Comparison of ENCODE assay signal across 21 mouse cellular contexts in the genomic region with DNA sequence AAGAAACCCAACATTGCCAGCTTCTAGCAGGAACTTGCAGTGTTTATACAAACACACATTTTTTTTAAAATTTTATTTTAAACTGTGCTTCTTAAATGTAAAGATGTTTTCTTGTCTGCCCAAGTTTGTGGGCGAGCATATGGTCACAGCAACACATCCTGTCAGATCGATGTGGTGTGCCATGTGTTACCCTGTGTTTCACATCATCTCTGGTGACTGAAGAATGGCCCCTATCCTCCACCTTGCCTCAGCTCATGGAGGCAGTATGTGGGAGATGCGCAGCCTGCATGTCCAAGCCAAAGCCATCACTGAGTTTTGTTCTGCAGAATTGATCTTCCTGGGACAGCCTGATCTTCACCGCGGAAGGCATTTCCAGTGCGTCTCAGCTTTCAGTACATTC.
A peak's percentile ranks its signal among the peaks of the same experiment; 100 is the strongest.
DNase-seq lines count a peak whose midpoint lies in the region; ATAC-seq and TF ChIP-seq lines count a peak whose summit lies in the region.
"Had no signal": no experiment of that assay in that cellular context is flagged by ENCODE, and none has a peak within 500 bp of the region (broad histone marks: within the 10 kb centered on the region; RNA-seq: fewer than 3 reads in every experiment).

No protein-coding gene starts in this region.

- H3K4me3 ChIP-seq in midbrain, embryonic 11.5 days (ENCODE audit: low read depth, low read length), result no peak overlapping the region
- no peak overlapping the region for H3K4me3 ChIP-seq in midbrain, embryonic 16.5 days (ENCODE audit: low read depth, low read length)
- H3K4me3 ChIP-seq in midbrain, postnatal 0 days (ENCODE audit: low read depth, low read length), result no peak overlapping the region
- H3K4me3 ChIP-seq: heart, embryonic 12.5 days; neural tube, embryonic 12.5 days had no signal

- peak; percentile 64 for DNase-seq in heart, adult 11 months
- no peak for DNase-seq in heart, postnatal 4 days
- DNase-seq in midbrain, embryonic 11.5 days (ENCODE audit: low spot score, missing footprints), result peak; percentile 81
- peak; percentile 39 for DNase-seq in brain, embryonic 14.5 days (ENCODE audit: low read depth)
- no peak for DNase-seq in midbrain, postnatal 0 days (ENCODE audit: low spot score)
- DNase-seq in testis, postnatal 14 days (ENCODE audit: low spot score), result no peak
- DNase-seq: cerebellum, adult 9-11 months; embryo, embryonic 11 days; gastrocnemius, postnatal 36 days; kidney, adult 11 months; kidney, postnatal 10 days; liver; liver, postnatal 0 days; lung, postnatal 14 days; thymus, adult 2 months had no signal

- H3K4me1 ChIP-seq in midbrain, embryonic 11.5 days (ENCODE audit: control insufficient read depth, insufficient read depth, low read length), result peaks cover 13% of the 10 kb centered on the region; the same call in 1 of the 2 replicates
- no peaks in the 10 kb centered on the region for H3K4me1 ChIP-seq in midbrain, embryonic 16.5 days (ENCODE audit: control insufficient read depth, insufficient read depth, low read length)
- 0 out of 2 replicates have a peak, but pooled peaks cover 3% of the 10 kb centered on the region for H3K4me1 ChIP-seq in midbrain, postnatal 0 days (ENCODE audit: insufficient read depth, low read length)
- H3K4me1 ChIP-seq: heart, embryonic 12.5 days; neural tube, embryonic 12.5 days had no signal

- 66% methylated on average over 6 of the region's 6 CpGs for WGBS in midbrain, embryonic 11.5 days
- WGBS in midbrain, embryonic 16.5 days, result 54% methylated on average over 6 of the region's 6 CpGs
- WGBS in midbrain, postnatal 0 days, result 48% methylated on average over 6 of the region's 6 CpGs

- TF ChIP-seq POLR2A in brain, embryonic 14.5 days (IDR thresholded peaks at IDR 0.05; ENCODE audit: borderline replicate concordance, extremely low read depth, insufficient read depth, insufficient read length, poor library complexity, severe bottlenecking), result no peak

- ATAC-seq in midbrain, embryonic 11.5 days (ENCODE audit: low FRiP score), result no peak
- ATAC-seq in midbrain, embryonic 16.5 days, result no peak
- ATAC-seq in midbrain, postnatal 0 days (ENCODE audit: low FRiP score), result no peak
- ATAC-seq: CD4-positive, CD25-positive, alpha-beta regulatory T cell, adult 4 months; hindbrain, postnatal 0 days; liver, postnatal 0 days had no signal

- H3K27me3 ChIP-seq in midbrain, embryonic 11.5 days (ENCODE audit: control insufficient read depth, insufficient read depth, low read length), result no peaks in the 10 kb centered on the region
- no peaks in the 10 kb centered on the region for H3K27me3 ChIP-seq in midbrain, embryonic 16.5 days (ENCODE audit: control insufficient read depth, insufficient read depth, low read depth, low read length)
- no peaks in the 10 kb centered on the region for H3K27me3 ChIP-seq in midbrain, postnatal 0 days (ENCODE audit: insufficient read depth, low read length)
- H3K27me3 ChIP-seq: neural tube, embryonic 12.5 days had no signal

- no peaks in the 10 kb centered on the region for H3K36me3 ChIP-seq in midbrain, embryonic 11.5 days (ENCODE audit: control insufficient read depth, insufficient read depth, low read length)
- no peaks in the 10 kb centered on the region for H3K36me3 ChIP-seq in midbrain, embryonic 16.5 days (ENCODE audit: control insufficient read depth, insufficient read depth, low read length)
- H3K36me3 ChIP-seq in midbrain, postnatal 0 days (ENCODE audit: insufficient read depth, low read length), result no peaks in the 10 kb centered on the region
- H3K36me3 ChIP-seq: G1E; heart, embryonic 12.5 days; neural tube, embryonic 12.5 days had no signal

- no peaks in the 10 kb centered on the region for H3K9me3 ChIP-seq in midbrain, embryonic 11.5 days (ENCODE audit: control insufficient read depth, low read length)
- H3K9me3 ChIP-seq in midbrain, embryonic 16.5 days (replicated peaks; ENCODE audit: control insufficient read depth, low read length, poor library complexity, severe bottlenecking), result no peaks in the 10 kb centered on the region
- no peaks in the 10 kb centered on the region for H3K9me3 ChIP-seq in midbrain, postnatal 0 days (ENCODE audit: low read length)
- H3K9me3 ChIP-seq: heart, embryonic 12.5 days; neural tube, embryonic 12.5 days had no signal

- no peak overlapping the region for H3K9ac ChIP-seq in midbrain, embryonic 11.5 days (ENCODE audit: low read length)
- no peak overlapping the region for H3K9ac ChIP-seq in midbrain, embryonic 16.5 days (ENCODE audit: low read depth, low read length)
- no peak overlapping the region for H3K9ac ChIP-seq in midbrain, postnatal 0 days (replicated peaks; ENCODE audit: low read length, poor library complexity, severe bottlenecking)
- H3K9ac ChIP-seq: heart, embryonic 12.5 days; liver, postnatal 0 days; neural tube, embryonic 12.5 days had no signal

- no peak overlapping the region for H3K27ac ChIP-seq in midbrain, embryonic 11.5 days (ENCODE audit: low read depth, low read length)
- H3K27ac ChIP-seq in midbrain, embryonic 16.5 days (ENCODE audit: low read length), result no peak overlapping the region
- H3K27ac ChIP-seq in midbrain, postnatal 0 days (ENCODE audit: low read depth, low read length), result no peak overlapping the region
- H3K27ac ChIP-seq: hindbrain, postnatal 0 days; neural tube, embryonic 12.5 days had no signal

- no peak overlapping the region for H3K4me2 ChIP-seq in midbrain, embryonic 11.5 days
- H3K4me2 ChIP-seq in midbrain, embryonic 16.5 days (ENCODE audit: low read length), result no peak overlapping the region
- 0 out of 2 replicates have a peak overlapping the region, but pooled peaks have one; percentile 5 for H3K4me2 ChIP-seq in midbrain, postnatal 0 days (ENCODE audit: low read depth, low read length, poor library complexity, severe bottlenecking)
- H3K4me2 ChIP-seq: heart, embryonic 12.5 days; neural tube, embryonic 12.5 days had no signal

- TF ChIP-seq CTCF in brain, embryonic 14.5 days (IDR thresholded peaks at IDR 0.05; ENCODE audit: borderline replicate concordance, extremely low read depth, insufficient read depth, insufficient read length), result no peak
- TF ChIP-seq CTCF in midbrain, postnatal 0 days (IDR thresholded peaks at IDR 0.05), result no peak

Comparison
In these comparisons a context has a peak if more than half of its experiments do, and no peak if none do; other contexts are left out.
1. DNase-seq: peak in heart, adult 11 months (single experiment), midbrain, embryonic 11.5 days (single experiment) and brain, embryonic 14.5 days (single experiment); none in heart, postnatal 4 days (single experiment), midbrain, postnatal 0 days (single experiment) and testis, postnatal 14 days (single experiment).